Mouse (Mus musculus): Measurements from ENCODE around the gene Smim22. TPM values are rescaled to one million over a fixed set of nuclear protein-coding genes. Genes with fewer than 3 reads are reported as not detected.

Smim22 gene
- polyA plus RNA-seq (2012; rRNA removed; ENCODE audit: low replicate concordance): 205 and 527 TPM in 2 replicates

DNA sequence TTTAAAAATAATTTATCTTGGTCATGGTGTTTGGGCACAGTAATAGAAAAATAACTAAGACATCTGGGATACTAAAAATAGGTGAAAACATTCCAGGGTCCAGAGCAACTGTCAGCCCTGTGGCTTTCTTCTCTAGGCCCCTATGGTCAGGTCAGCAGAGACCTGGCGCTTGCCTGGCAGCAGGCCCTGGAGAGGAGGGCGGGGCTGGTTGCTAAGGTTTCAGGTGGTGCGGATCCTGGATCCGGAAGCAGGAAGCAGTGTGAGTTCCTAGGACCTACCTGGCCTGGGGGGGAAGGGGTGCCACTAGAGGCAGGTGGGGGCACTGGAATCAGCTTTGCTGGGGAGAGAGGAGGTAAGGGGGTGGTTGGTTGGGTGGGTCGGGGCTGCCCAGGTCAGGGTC, at the start of gene Smim22:
Smim22 (plus strand) TSS at position 222 of the 400 bp plus-strand sequence.

DNA sequence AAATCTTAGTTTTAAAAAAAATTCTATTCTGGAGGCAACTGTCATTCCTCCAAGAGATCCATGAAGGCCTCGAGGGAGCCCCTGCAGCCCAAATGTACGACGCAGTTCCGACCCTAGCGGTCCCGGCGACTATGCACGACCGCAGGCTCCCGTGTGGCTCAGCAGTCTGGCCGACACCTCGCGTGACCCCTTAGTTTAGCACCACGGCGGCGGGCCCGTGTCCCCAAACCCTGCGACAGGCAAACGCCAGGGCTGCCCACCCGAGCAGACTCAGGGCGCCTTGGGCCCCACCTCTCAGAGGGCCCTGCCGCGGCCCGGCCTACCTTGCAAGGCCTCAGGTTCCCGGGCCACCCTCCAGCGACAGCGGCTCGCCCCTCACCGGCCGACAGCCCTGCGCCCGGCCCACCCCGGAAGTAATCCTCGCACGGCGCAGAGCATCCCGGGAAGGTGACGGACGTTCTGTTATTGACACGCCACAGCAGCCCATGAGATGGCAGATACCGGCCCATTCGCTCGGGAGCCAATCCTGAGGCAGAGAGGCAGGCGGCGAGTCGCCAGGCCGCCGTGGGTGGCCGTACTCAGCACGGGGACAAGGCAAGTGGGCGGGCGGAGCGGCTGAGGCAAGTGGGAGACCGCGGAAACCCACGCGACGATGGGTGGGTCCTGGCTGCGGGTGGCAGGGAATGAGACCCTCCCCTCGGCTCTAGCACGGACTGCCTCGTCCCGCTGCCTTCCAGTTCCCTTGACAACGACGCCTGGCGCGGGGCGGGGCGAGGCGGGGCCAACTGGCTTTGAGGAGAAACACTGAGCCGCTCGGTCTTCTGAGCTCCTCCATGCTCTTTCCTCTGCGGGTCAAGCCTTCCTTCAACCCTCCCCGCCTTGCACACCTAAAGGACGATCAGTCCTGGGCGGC, 43.0 kb upstream of the Smim22 start, which contains the start of gene Anks3:
Anks3 (minus strand) TSS at position 409 of the 913 bp plus-strand sequence.

DNA sequence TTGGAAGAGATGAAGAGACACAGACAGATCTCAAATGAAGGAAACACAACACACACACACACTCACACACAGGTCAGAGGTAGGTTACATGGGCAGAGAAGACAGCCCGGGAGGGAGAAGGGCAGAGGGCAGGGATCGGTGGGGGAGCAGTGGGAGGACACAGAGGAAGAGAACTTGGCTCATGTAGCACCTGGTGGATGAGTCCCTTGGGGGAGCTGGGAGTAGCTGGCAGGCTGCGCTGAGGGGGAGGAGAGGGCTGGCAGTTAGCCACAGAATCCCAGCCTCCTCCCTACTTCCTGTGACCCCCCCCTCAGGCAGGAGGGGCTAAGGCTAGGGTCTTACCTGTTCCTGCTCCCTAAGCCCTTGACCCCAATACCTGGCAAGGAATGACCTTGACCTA, 9.5 kb upstream of the Smim22 start, which contains the start of gene Sept12:
Sept12 (minus strand) TSS at position 300 of the 400 bp plus-strand sequence.

DNA sequence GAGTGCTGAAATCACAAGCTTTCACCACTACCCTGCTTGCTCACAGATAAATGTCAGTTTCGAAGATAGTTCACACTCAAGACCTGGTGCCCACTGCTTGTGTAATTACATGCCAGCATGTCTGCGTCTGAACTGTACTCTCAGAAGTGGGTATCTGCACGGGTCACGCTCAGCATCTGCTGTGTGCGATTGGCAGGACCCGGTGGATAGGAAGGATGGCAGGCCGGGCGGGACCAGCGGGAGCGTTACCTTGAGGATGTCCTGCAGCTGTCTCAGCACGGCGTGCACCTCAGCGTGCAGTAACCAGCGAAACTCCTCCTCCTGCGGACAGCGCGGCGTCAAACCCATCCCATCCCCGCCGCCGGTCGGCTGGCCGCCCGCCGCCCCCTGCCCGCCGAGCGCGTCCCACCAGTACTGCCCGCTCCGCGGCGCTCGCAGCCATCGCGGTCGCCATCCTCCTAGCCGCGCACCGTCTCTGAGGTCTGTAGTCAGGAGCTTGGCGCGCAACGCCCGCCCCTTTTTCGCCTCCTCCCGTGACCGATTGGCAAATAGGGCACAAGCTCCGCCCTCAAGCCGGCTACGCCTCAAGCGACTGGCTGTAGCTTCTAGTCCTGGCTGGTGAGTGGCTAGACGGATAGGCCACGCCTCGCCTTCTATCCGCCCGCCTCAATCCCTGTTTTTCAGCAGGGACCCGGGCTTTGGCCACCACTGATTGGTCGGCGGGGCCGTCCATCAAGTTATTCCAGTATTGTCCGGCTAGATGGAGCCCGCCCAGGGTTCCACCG, 6.2 kb downstream of the Smim22 start, which contains the start of gene Rogdi:
Rogdi (minus strand) TSS at position 500 of the 785 bp plus-strand sequence.

DNA sequence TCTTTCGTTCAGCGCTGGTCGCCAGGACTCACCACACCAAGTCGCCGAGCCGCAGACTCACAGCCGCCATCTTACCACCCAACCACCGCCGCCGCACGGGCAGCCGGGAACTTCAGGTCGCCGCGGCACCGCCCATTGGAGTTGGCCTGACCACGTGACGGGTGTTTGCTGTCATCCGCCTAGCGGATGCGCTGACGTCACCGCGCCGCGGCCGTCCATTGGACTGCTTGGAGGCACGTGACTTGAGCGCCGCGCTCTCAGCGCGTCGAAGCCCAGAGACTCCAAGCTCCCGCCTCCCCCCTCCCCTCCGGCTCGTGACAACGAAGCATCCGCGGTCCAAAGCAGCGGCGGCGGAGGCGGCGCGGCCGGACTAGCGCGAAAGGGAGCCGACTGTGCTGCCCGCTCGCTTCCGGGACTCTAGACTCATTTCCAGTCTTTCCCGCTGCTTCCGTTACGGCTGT, 42.7 kb downstream of the Smim22 start, which contains the start of the genes Glyr1 and Ubn1:
Glyr1 (minus strand) TSS at position 90 of the 461 bp plus-strand sequence.
Ubn1 (plus strand) TSS at position 284 of the 461 bp plus-strand sequence.

Other genes with a start within 250 kb of the Smim22 start
- gene Cdip1, start 217.0 kb upstream of the Smim22 start, polyA plus RNA-seq (2012; rRNA removed; ENCODE audit: low replicate concordance): 138 and 207 TPM in 2 replicates
- not detected in 2 replicates for gene 4930562C15Rik, start 171.9 kb upstream of the Smim22 start, polyA plus RNA-seq (2012; rRNA removed; ENCODE audit: low replicate concordance)
- gene Ubald1, start 127.0 kb upstream of the Smim22 start, polyA plus RNA-seq (2012; rRNA removed; ENCODE audit: low replicate concordance): 34.9 and 38.2 TPM in 2 replicates
- gene Mgrn1, start 121.0 kb upstream of the Smim22 start, polyA plus RNA-seq (2012; rRNA removed; ENCODE audit: low replicate concordance): 128 and 172 TPM in 2 replicates
- gene Nudt16l1, start 68.5 kb upstream of the Smim22 start, polyA plus RNA-seq (2012; rRNA removed; ENCODE audit: low replicate concordance): 37.5 and 39.6 TPM in 2 replicates
- gene Anks3, start 43.1 kb upstream of the Smim22 start, polyA plus RNA-seq (2012; rRNA removed; ENCODE audit: low replicate concordance): 21.8 and 24.0 TPM in 2 replicates
- gene Sept12, start 9.4 kb upstream of the Smim22 start, polyA plus RNA-seq (2012; rRNA removed; ENCODE audit: low replicate concordance): not detected in 2 replicates
- gene Rogdi, start 6.3 kb downstream of the Smim22 start, polyA plus RNA-seq (2012; rRNA removed; ENCODE audit: low replicate concordance): 50.5 and 84.1 TPM in 2 replicates
- 33.0 and 46.5 TPM in 2 replicates for gene Glyr1, start 42.6 kb downstream of the Smim22 start, polyA plus RNA-seq (2012; rRNA removed; ENCODE audit: low replicate concordance)
- gene Ubn1, start 42.8 kb downstream of the Smim22 start, polyA plus RNA-seq (2012; rRNA removed; ENCODE audit: low replicate concordance): 11.9 and 15.4 TPM in 2 replicates
- 0.37 and 0.78 TPM in 2 replicates for gene Ppl, start 125.1 kb downstream of the Smim22 start, polyA plus RNA-seq (2012; rRNA removed; ENCODE audit: low replicate concordance)
- 0.07 TPM in 1 of 2 replicates, not detected in the other for gene Sec14l5, start 139.8 kb downstream of the Smim22 start, polyA plus RNA-seq (2012; rRNA removed; ENCODE audit: low replicate concordance)
- gene Nagpa, start 196.7 kb downstream of the Smim22 start, polyA plus RNA-seq (2012; rRNA removed; ENCODE audit: low replicate concordance): 32.7 and 35.2 TPM in 2 replicates
- gene AU021092, start 215.0 kb downstream of the Smim22 start, polyA plus RNA-seq (2012; rRNA removed; ENCODE audit: low replicate concordance): 2.6 and 3.8 TPM in 2 replicates
- gene Alg1, start 226.3 kb downstream of the Smim22 start, polyA plus RNA-seq (2012; rRNA removed; ENCODE audit: low replicate concordance): 25.5 and 33.5 TPM in 2 replicates
- gene Eef2kmt, start 248.7 kb downstream of the Smim22 start, polyA plus RNA-seq (2012; rRNA removed; ENCODE audit: low replicate concordance): 24.5 and 38.4 TPM in 2 replicates